Mouse (Mus musculus): Measurements from ENCODE around the gene Rnf215. TPM values are rescaled to one million over a fixed set of nuclear protein-coding genes. Genes with fewer than 3 reads are reported as not detected.

Rnf215 gene
- total RNA-seq, 2 experiments from 2014 or later: 17.3 to 18.9 TPM

- intact Hi-C loops (cut with DNase I): loop anchor here (2.0 kb wide), 1 partner anchor 16 kb away; no protein-coding TSS in a partner anchor
- DNase-seq: peak; percentile 98 to 99
These were observed 51.7 kb downstream of the Rnf215 start, which contains the start of gene Tbc1d10a for GRCm38 (mm10) chr11:4186486-4187317. Gene Tbc1d10a, plus strand, starts transcription at chr11:4186789.

GRCm38 (mm10) chr11:4187318-4187700, 52.3 kb downstream of the Rnf215 start:
- intact Hi-C loops (cut with DNase I): loop anchor here (2.0 kb wide), 1 partner anchor 15 kb away; no protein-coding TSS in a partner anchor

GRCm38 (mm10) chr11:4189182-4189581, 54.2 kb downstream of the Rnf215 start:
- no peak for DNase-seq

More at GRCm38 (mm10) chr11:4187318-4187700, 52.3 kb downstream of the Rnf215 start:
- no peak for DNase-seq

GRCm38 (mm10) chr11:4190677-4191076, 55.7 kb downstream of the Rnf215 start:
- intact Hi-C loops (cut with DNase I): no loop called here
- DNase-seq: peak in 1 of 2 experiments; percentile 50

More at GRCm38 (mm10) chr11:4189182-4189581, 54.2 kb downstream of the Rnf215 start:
- intact Hi-C loops (cut with DNase I): no loop called here

Small RNA genes within 50 kb of the gene (microRNA-seq; reads per million reads assigned to microRNA genes)
- gene Mir3060: 1.0 to 2.8 reads per million in 2 experiments

Other genes starting within 250 kb of the Rnf215 start
- gene 4921536K21Rik, start 240.1 kb upstream of the Rnf215 start, total RNA-seq (2021): under 1 TPM; 0.32 to 0.38 TPM
- 10 to 100 TPM; 30.3 to 41.9 TPM for gene Dusp18, start 240.0 kb upstream of the Rnf215 start, total RNA-seq (2021)
- gene Slc35e4, start 220.5 kb upstream of the Rnf215 start, total RNA-seq (2021): 1 to 10 TPM; 4.3 to 4.7 TPM
- 10 to 100 TPM; 50.3 to 50.9 TPM for gene Tcn2, start 203.0 kb upstream of the Rnf215 start, total RNA-seq (2021)
- gene Pes1, start 171.2 kb upstream of the Rnf215 start, total RNA-seq (2021): 10 to 100 TPM; 31.8 to 34.0 TPM
- not detected for gene 4930556J24Rik, start 158.4 kb upstream of the Rnf215 start, total RNA-seq (2021)
- under 1 TPM; 0.12 to 0.36 TPM for gene Gal3st1, start 151.6 kb upstream of the Rnf215 start, total RNA-seq (2021)
- under 1 TPM in 1 of 2 experiments, not detected in 1; 0.34 TPM for gene Sec14l4, start 103.7 kb upstream of the Rnf215 start, total RNA-seq (2021)
- under 1 TPM in 1 of 2 experiments, not detected in 1; 0.74 TPM for gene Sec14l3, start 70.4 kb upstream of the Rnf215 start, total RNA-seq (2021)
- gene Mtfp1, start 39.8 kb upstream of the Rnf215 start, total RNA-seq (2021): 10 to 100 TPM; 80.7 to 82.0 TPM
- 1 to 10 TPM; 1.3 to 1.4 TPM for gene Sec14l2, start 11.8 kb upstream of the Rnf215 start, total RNA-seq (2021)
- gene Ccdc157, start 25.1 kb downstream of the Rnf215 start, total RNA-seq (2021): 1 to 10 TPM; 5.8 to 8.0 TPM
- gene Sf3a1, start 25.1 kb downstream of the Rnf215 start, total RNA-seq (2021): 10 to 100 TPM; 45.6 to 54.6 TPM
- 10 to 100 TPM; 12.3 to 12.6 TPM for gene Tbc1d10a, start 51.6 kb downstream of the Rnf215 start, total RNA-seq (2021)
- 10 to 100 TPM in 1 of 2 experiments, 1 to 10 TPM in 1; 7.9 to 10.4 TPM for gene Castor1, start 83.0 kb downstream of the Rnf215 start, total RNA-seq (2021)
- gene Osm, start 101.2 kb downstream of the Rnf215 start, total RNA-seq (2021): not detected
- under 1 TPM; 0.55 to 0.62 TPM for gene Lif, start 122.4 kb downstream of the Rnf215 start, total RNA-seq (2021)

Data from heart, postnatal 10 days (tissue).